Mouse (Mus musculus) cortical plate, adult 2 months (tissue): ENCODE data around the gene Cubn.

Experiments used
- CTCF ChIP-seq: fragments of 200-500 bp; IDR thresholded peaks from 2 replicates; pipeline ENCODE4 v1.5.1; 2011; ENCODE audit warnings: mild to moderate bottlenecking, control low read depth, low read length; ENCODE audit not compliant: insufficient read depth; ENCODE audit errors: extremely low read depth
- POLR2A ChIP-seq: fragments of 200-500 bp; IDR thresholded peaks from 2 replicates; pipeline ENCODE4 v1.6.1; 2011; ENCODE audit warnings: mild to moderate bottlenecking, low read length, control low read depth; ENCODE audit not compliant: insufficient read depth; ENCODE audit errors: extremely low read depth

DNA sequence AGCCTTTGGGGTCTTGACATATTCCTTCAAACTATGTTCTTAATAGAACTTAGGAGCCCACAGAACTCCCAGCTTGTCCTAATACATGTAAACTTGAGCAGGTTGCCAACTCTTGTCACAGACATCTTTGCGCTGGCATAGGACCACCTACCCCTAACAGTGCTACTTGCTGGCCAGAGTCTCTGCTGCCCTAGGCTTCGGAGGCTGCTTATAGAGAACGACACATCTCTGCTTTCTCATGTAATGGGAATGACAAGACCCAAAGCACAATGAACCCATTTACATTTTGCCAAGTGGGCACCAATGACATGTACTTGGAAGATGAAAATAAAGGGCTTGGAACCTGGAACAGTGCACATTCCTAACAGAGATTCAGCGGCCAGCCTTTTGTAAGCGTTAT is 105.0 kb downstream of the Cubn start:
- no peak for TF ChIP-seq CTCF
- TF ChIP-seq POLR2A = no peak
